Mouse (Mus musculus) lung, adult 2 months (tissue): Measurements from ENCODE around the gene Gzmc. TPM values are rescaled to one million over a fixed set of nuclear protein-coding genes. Genes with fewer than 3 reads are reported as not detected.

ENCODE experiments used
- DNase-seq: peaks from one replicate; pipeline ENCODE4 v3.0.0; 2022
- H3K4me1 ChIP-seq: fragments of 200-500 bp; 2 replicates; pipeline ENCODE4 v1.6.1; 2011; ENCODE audit warnings: low read length; ENCODE audit not compliant: control insufficient read depth, insufficient read depth
- H3K4me3 ChIP-seq: fragments of 200-500 bp; replicated peaks from 2 replicates; pipeline ENCODE3; 2011; ENCODE audit warnings: low read depth, mild to moderate bottlenecking, control low read depth, low read length; ENCODE audit errors: extremely low read depth
- CTCF ChIP-seq: fragments of 200-500 bp; IDR thresholded peaks from 2 replicates; pipeline ENCODE4 v1.5.1; 2011; ENCODE audit warnings: mild to moderate bottlenecking, low read length, control low read depth; ENCODE audit not compliant: insufficient read depth
- POLR2A ChIP-seq: fragments of 200-500 bp; IDR thresholded peaks from 2 replicates; pipeline ENCODE4 v1.6.1; 2011; ENCODE audit warnings: low read depth, mild to moderate bottlenecking, control low read depth, low read length, borderline replicate concordance; ENCODE audit errors: extremely low read depth
- WGBS: fragments of 180-500 bp; shearing (Covaris S2); methylation state at CpG from one replicate; pipeline ENCODE4 v1.1.7; 2018; 5-methylcytosine and 5-hydroxymethylcytosine counted together
- polyA plus RNA-seq: library from polyadenylated mRNA; depleted of rRNA; stranded (reverse); fragments of >200 nt; gene quantifications from 2 replicates; pipeline ENCODE4 v1.2.3, GENCODE M21; 2012; rRNA removed

Gene Gzmc
- polyA plus RNA-seq, 1 experiment: not detected

DNA sequence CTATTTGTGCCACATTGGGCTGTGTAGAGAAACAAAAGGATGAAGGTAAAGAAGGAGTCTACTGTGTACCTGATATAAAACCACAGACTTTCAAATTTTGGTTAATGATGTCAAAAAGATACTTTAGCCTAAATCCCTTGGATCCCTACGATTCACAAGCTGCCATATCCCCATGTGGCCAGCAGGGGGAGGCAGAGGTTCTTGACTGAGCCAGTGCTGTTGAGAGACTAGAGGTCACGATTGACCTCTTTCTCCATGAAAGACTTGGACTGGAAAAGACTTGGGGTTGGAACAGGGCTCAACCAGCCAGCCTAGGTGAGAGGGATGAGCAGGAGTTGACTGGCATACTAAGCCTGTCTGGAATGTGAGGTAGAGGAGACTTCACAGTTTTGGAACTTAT is 30.5 kb downstream of the Gzmc start:
- no peaks in the 10 kb centered on the region for H3K4me1 ChIP-seq
- DNase-seq: peak; percentile 50
- H3K4me3 ChIP-seq: no peak overlapping the region
- WGBS: 8% methylated on average over 2 of the region's 2 CpGs
- TF ChIP-seq CTCF: peak; percentile 88
- TF ChIP-seq POLR2A: no peak

DNA sequence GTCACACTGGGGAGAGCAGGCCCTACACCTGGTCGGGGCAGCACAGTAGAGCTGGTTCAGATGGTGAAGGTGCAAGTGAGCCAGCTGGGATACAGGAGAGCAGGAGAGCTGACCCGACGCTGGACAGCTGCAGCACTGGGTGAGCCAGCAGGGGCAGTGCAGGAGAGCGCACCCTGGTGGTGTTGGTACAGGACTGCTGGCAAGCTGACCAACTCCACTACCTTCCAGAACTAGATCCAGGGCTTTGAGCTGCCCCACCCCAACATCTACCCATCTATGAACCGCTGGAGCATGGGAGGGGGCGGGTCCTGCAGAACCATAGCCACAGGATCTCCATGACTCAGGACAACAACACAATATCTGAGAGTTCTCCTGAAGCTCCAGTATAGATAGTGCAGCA is 47.5 kb downstream of the Gzmc start:
- H3K4me3 ChIP-seq: no peak overlapping the region
- DNase-seq: no peak
- TF ChIP-seq CTCF (0 out of 2 replicates have a peak, but pooled peaks have one; percentile 3), POLR2A (no peak)
- H3K4me1 ChIP-seq: no peaks in the 10 kb centered on the region
- 57% methylated on average over 6 of the region's 6 CpGs for WGBS

DNA sequence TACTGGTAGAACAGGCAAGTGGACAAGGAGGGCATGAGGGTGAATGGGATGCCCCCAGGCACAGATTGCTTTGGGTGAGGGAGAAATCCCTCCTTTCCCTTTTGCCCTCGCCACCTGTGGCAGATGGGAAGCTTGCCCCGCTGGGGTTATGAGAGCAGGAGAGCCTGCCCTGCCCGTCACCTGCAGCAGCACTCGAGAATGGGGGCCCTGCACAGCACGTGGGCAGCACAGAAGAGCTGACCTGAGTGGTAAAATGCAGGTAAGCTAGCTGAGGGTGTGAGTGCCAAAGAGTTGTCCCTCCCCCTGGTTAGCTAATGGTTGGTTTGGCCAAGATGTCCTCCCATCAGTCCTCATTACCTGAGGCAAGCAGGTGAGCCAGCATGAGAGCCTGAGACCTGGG is 47.9 kb downstream of the Gzmc start:
- Histone ChIP-seq H3K4me1 (no peaks in the 10 kb centered on the region), H3K4me3 (no peak overlapping the region)
- 64% methylated on average over 5 of the region's 5 CpGs for WGBS
- DNase-seq: no peak
- no peak for TF ChIP-seq CTCF
- no peak for TF ChIP-seq POLR2A

Other genes starting within 250 kb of the Gzmc start
- gene Mcpt1, start 216.7 kb downstream of the Gzmc start, polyA plus RNA-seq: not detected in 2 replicates
- not detected in 2 replicates for gene Mcpt9, start 204.2 kb downstream of the Gzmc start, polyA plus RNA-seq
- not detected in 2 replicates for gene Mcpt2, start 192.6 kb downstream of the Gzmc start, polyA plus RNA-seq
- gene Mcpt4, start 172.3 kb downstream of the Gzmc start, polyA plus RNA-seq: 1.5 and 1.8 TPM in 2 replicates
- not detected in 2 replicates for gene Mcpt8, start 149.4 kb downstream of the Gzmc start, polyA plus RNA-seq
- gene Ctsg, start 132.1 kb downstream of the Gzmc start, polyA plus RNA-seq: 0.20 TPM in 1 of 2 replicates, not detected in the other
- not detected in 2 replicates for gene Gzme, start 114.0 kb downstream of the Gzmc start, polyA plus RNA-seq
- gene Gzmd, start 102.0 kb downstream of the Gzmc start, polyA plus RNA-seq: not detected in 2 replicates
- not detected in 2 replicates for gene Gzmg, start 75.1 kb downstream of the Gzmc start, polyA plus RNA-seq
- not detected in 2 replicates for gene Gzmn, start 60.1 kb downstream of the Gzmc start, polyA plus RNA-seq
- gene Gzmf, start 23.2 kb downstream of the Gzmc start, polyA plus RNA-seq: not detected in 2 replicates
- 1.9 and 2.4 TPM in 2 replicates for gene Gzmb, start 27.6 kb upstream of the Gzmc start, polyA plus RNA-seq
- 0.04 and 0.22 TPM in 2 replicates for gene Atp12a, start 130.4 kb upstream of the Gzmc start, polyA plus RNA-seq
- gene Rnf17, start 167.9 kb upstream of the Gzmc start, polyA plus RNA-seq: not detected in 2 replicates